15 mouse cellular contexts compared by ENCODE assay signal in genomic region chr7:75633807-75634526, GRCm38 (mm10).
DNase-seq lines count a peak whose midpoint lies in the region; ATAC-seq and TF ChIP-seq lines count a peak whose summit lies in the region.
"Had no signal": no experiment of that assay in that cellular context is flagged by ENCODE, and none has a peak within 500 bp of the region (broad histone marks: within the 10 kb centered on the region; RNA-seq: fewer than 3 reads in every experiment).

No protein-coding gene starts in this region.

- no peaks in the 10 kb centered on the region for H3K36me3 ChIP-seq in kidney, embryonic 15.5 days
- no peaks in the 10 kb centered on the region for H3K36me3 ChIP-seq in kidney, adult 2 months (ENCODE audit: control insufficient read depth, insufficient read depth, low read length)
- H3K36me3 ChIP-seq in intestine, postnatal 0 days (ENCODE audit: control insufficient read depth, insufficient read depth) = no peaks in the 10 kb centered on the region
- H3K36me3 ChIP-seq: heart, embryonic 12.5 days; lung, embryonic 15.5 days; midbrain, embryonic 13.5 days; neural tube, embryonic 13.5 days had no signal

- H3K4me2 ChIP-seq in kidney, embryonic 15.5 days = no peak overlapping the region
- H3K4me2 ChIP-seq in intestine, postnatal 0 days (replicated peaks; ENCODE audit: low read depth) = no peak overlapping the region
- H3K4me2 ChIP-seq: heart, embryonic 12.5 days; lung, embryonic 15.5 days; midbrain, embryonic 13.5 days; neural tube, embryonic 13.5 days had no signal

- H3K9me3 ChIP-seq in kidney, embryonic 15.5 days (replicated peaks) = no peaks in the 10 kb centered on the region
- no peaks in the 10 kb centered on the region for H3K9me3 ChIP-seq in intestine, postnatal 0 days (ENCODE audit: control insufficient read depth)
- H3K9me3 ChIP-seq: heart, embryonic 12.5 days; lung, embryonic 15.5 days; midbrain, embryonic 13.5 days; neural tube, embryonic 13.5 days had no signal

- TF ChIP-seq POLR2A in kidney, adult 2 months (IDR thresholded peaks at IDR 0.05; ENCODE audit: low read depth, low read length) = no peak

- peak; percentile 54 for DNase-seq in embryo, embryonic 10.5 days (ENCODE audit: low spot score)
- DNase-seq in embryo, embryonic 11 days = no peak
- no peak for DNase-seq in kidney, adult 2 months
- peak; percentile 68 for DNase-seq in 416B (ENCODE audit: low read depth)
- DNase-seq in urinary bladder, postnatal 4 days (ENCODE audit: low spot score in 2 of 2) = no peak
- DNase-seq in kidney, postnatal 10 days = no peak
- DNase-seq: kidney, postnatal 36 days; liver had no signal

- no peak overlapping the region for H3K9ac ChIP-seq in kidney, embryonic 15.5 days
- no peak overlapping the region for H3K9ac ChIP-seq in intestine, postnatal 0 days (ENCODE audit: low read depth, low read length)
- H3K9ac ChIP-seq: heart, embryonic 12.5 days; lung, embryonic 15.5 days; midbrain, embryonic 13.5 days; neural tube, embryonic 13.5 days had no signal

- 0 out of 2 replicates have a peak, but pooled peaks cover 6% of the 10 kb centered on the region for H3K4me1 ChIP-seq in kidney, embryonic 15.5 days
- no peaks in the 10 kb centered on the region for H3K4me1 ChIP-seq in kidney, adult 2 months (ENCODE audit: control insufficient read depth, insufficient read depth, low read length)
- H3K4me1 ChIP-seq in intestine, postnatal 0 days (replicated peaks; ENCODE audit: control insufficient read depth, insufficient read depth, low read length) = peaks cover 8% of the 10 kb centered on the region; the same call in 1 of the 2 replicates

- 0 out of 2 replicates have a peak overlapping the region, but pooled peaks have one; percentile 11 for H3K27ac ChIP-seq in kidney, embryonic 15.5 days
- H3K27ac ChIP-seq in kidney, adult 2 months (ENCODE audit: insufficient read depth, low read depth, low read length) = no peak overlapping the region; the same call in 1 of the 2 replicates
- 0 out of 2 replicates have a peak overlapping the region, but pooled peaks have one; percentile 30 for H3K27ac ChIP-seq in intestine, postnatal 0 days (ENCODE audit: low read depth, low read length)
- H3K27ac ChIP-seq: lung, embryonic 15.5 days; midbrain, embryonic 13.5 days; neural tube, embryonic 13.5 days had no signal

- TF ChIP-seq CTCF in kidney, adult 2 months (conservative IDR thresholded peaks at IDR 0.05; ENCODE audit: insufficient read depth, insufficient read length, low read depth, low read length) = no peak
- no peak for TF ChIP-seq CTCF in intestine, postnatal 0 days (IDR thresholded peaks at IDR 0.05; ENCODE audit: low read depth)

- no peak overlapping the region for H3K4me3 ChIP-seq in kidney, embryonic 15.5 days (replicated peaks)
- no peak overlapping the region for H3K4me3 ChIP-seq in kidney, adult 2 months (ENCODE audit: insufficient read depth, low read depth, low read length)
- no peak overlapping the region for H3K4me3 ChIP-seq in intestine, postnatal 0 days (ENCODE audit: low read depth, low read length)
- H3K4me3 ChIP-seq: erythroblast, embryonic 14.5 days; heart, embryonic 12.5 days; lung, embryonic 15.5 days; midbrain, embryonic 13.5 days; neural tube, embryonic 13.5 days had no signal

- H3K27me3 ChIP-seq in kidney, embryonic 15.5 days = no peaks in the 10 kb centered on the region
- no peaks in the 10 kb centered on the region for H3K27me3 ChIP-seq in kidney, adult 2 months (replicated peaks; ENCODE audit: control insufficient read depth, insufficient read depth, low read length)
- no peaks in the 10 kb centered on the region for H3K27me3 ChIP-seq in intestine, postnatal 0 days (replicated peaks; ENCODE audit: control insufficient read depth, insufficient read depth, low read length)
- H3K27me3 ChIP-seq: heart, embryonic 12.5 days; lung, embryonic 15.5 days; midbrain, embryonic 13.5 days; neural tube, embryonic 13.5 days had no signal

- ATAC-seq in kidney, embryonic 15.5 days (replicated peaks; ENCODE audit: low FRiP score) = no peak
- ATAC-seq in intestine, postnatal 0 days = no peak; the same call in 1 of the 2 replicates
- ATAC-seq: midbrain, embryonic 13.5 days had no signal

- WGBS in kidney, embryonic 15.5 days = 63% methylated on average over 7 of the region's 7 CpGs
- WGBS in kidney, adult 2 months = 75% methylated on average over 7 of the region's 7 CpGs
- WGBS in intestine, postnatal 0 days = 72% methylated on average over 7 of the region's 7 CpGs

Comparison
In these comparisons a context has a peak if more than half of its experiments do, and no peak if none do; other contexts are left out.
1. DNase-seq: peak in embryo, embryonic 10.5 days (single experiment) and 416B (single experiment); none in embryo, embryonic 11 days (single experiment), kidney, adult 2 months (single experiment), urinary bladder, postnatal 4 days (0 of 2) and kidney, postnatal 10 days (single experiment).